Mouse (Mus musculus): Measurements from ENCODE around the gene Col6a4. TPM values are rescaled to one million over a fixed set of nuclear protein-coding genes. Genes with fewer than 3 reads are reported as not detected.

The Col6a4 gene
- total RNA-seq, 2 experiments from 2014 or later, result not detected

- ATAC-seq (replicated peaks; ENCODE audit: low FRiP score, poor library complexity, severe bottlenecking), result no peak
Measured at GRCm38 (mm10) chr9:106077953-106078352, 18.6 kb downstream of the Col6a4 start.

- no peak for ATAC-seq (replicated peaks; ENCODE audit: low FRiP score, poor library complexity, severe bottlenecking)
Measured at GRCm38 (mm10) chr9:106076234-106076633, 20.3 kb downstream of the Col6a4 start.

GRCm38 (mm10) chr9:106073956-106074355, 22.6 kb downstream of the Col6a4 start:
- no peak for ATAC-seq (replicated peaks; ENCODE audit: low FRiP score, poor library complexity, severe bottlenecking)

- no peak for ATAC-seq (replicated peaks; ENCODE audit: low FRiP score, poor library complexity, severe bottlenecking)
Measured at GRCm38 (mm10) chr9:106071651-106072050, 24.9 kb downstream of the Col6a4 start.

DNA sequence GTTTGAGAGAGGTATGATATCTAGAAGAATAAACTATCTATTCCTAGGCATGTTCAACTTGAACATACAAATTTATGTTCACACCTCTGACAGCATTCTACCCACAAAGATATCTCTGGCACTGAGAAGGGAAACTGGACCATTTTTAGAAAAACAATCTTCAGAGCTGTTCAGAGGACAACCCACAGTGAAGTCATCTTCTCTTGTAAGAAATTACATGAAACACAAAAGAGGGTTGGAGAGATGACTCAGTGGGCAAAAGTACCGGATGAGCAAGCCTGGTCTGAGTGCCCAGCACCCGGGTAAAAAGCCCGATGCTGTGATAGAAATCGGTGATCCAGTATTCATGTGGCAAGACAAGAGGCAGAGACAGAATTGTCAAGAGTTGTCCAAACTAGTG, 43.1 kb downstream of the Col6a4 start:
- ATAC-seq (replicated peaks; ENCODE audit: low FRiP score, poor library complexity, severe bottlenecking), result no peak

GRCm38 (mm10) chr9:106043921-106044503, 52.6 kb downstream of the Col6a4 start:
- ATAC-seq (replicated peaks; ENCODE audit: low FRiP score, poor library complexity, severe bottlenecking), result no peak

GRCm38 (mm10) chr9:106039915-106040659, 56.5 kb downstream of the Col6a4 start:
- ATAC-seq (replicated peaks; ENCODE audit: low FRiP score, poor library complexity, severe bottlenecking), result no peak

GRCm38 (mm10) chr9:106039276-106039675, 57.3 kb downstream of the Col6a4 start:
- ATAC-seq (replicated peaks; ENCODE audit: low FRiP score, poor library complexity, severe bottlenecking), result no peak

DNA sequence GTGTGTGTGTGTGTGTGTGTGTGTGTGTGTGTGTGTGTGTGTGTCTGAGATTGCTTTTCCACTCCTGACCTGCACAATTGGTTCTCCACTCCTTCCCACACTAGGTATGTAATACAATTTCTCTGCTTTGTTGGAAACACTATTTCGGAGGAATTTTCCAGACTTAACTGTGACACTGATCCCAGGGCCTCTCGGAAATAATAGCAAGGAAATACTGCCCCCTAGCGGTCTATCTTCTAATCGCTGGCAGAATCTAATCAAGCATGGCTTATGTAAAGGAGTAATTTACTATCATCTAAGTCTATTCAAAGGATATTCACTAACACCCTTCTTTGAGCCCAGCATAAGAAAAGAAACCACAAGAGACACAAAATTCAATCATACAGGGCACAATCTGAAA, 57.7 kb downstream of the Col6a4 start:
- no peak for ATAC-seq (replicated peaks; ENCODE audit: low FRiP score, poor library complexity, severe bottlenecking)

GRCm38 (mm10) chr9:106015666-106016065, 80.9 kb downstream of the Col6a4 start:
- ATAC-seq (replicated peaks; ENCODE audit: low FRiP score, poor library complexity, severe bottlenecking), result no peak

- ATAC-seq (replicated peaks; ENCODE audit: low FRiP score, poor library complexity, severe bottlenecking), result no peak
Measured at GRCm38 (mm10) chr9:106013139-106013538, 83.4 kb downstream of the Col6a4 start.

GRCm38 (mm10) chr9:105997955-105998354, 98.6 kb downstream of the Col6a4 start:
- no peak for ATAC-seq (replicated peaks; ENCODE audit: low FRiP score, poor library complexity, severe bottlenecking)

DNA sequence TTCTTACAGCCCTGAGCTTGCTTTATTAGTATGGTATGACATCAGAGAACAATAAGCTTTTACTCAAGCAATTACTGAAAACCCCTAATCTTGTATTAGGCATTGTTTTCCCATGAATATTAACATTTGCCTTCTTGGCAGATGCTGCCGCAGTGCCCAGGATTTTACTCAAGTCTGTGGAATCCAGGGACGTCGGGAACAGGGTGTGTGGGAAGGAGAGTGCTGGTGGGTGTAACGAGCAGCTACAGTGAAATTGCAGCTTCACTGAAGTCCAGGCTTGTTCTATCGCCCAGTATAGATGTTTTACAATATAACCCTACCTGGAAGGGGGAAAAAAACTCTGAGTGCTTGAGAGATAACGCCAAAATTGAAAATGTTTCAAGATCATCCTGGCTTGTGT, 104.2 kb downstream of the Col6a4 start:
- no peak for ATAC-seq (replicated peaks; ENCODE audit: low FRiP score, poor library complexity, severe bottlenecking)

GRCm38 (mm10) chr9:105990099-105990498, 106.5 kb downstream of the Col6a4 start:
- no peak for ATAC-seq (replicated peaks; ENCODE audit: low FRiP score, poor library complexity, severe bottlenecking)

GRCm38 (mm10) chr9:105989468-105989867, 107.1 kb downstream of the Col6a4 start:
- ATAC-seq (replicated peaks; ENCODE audit: low FRiP score, poor library complexity, severe bottlenecking), result no peak

DNA sequence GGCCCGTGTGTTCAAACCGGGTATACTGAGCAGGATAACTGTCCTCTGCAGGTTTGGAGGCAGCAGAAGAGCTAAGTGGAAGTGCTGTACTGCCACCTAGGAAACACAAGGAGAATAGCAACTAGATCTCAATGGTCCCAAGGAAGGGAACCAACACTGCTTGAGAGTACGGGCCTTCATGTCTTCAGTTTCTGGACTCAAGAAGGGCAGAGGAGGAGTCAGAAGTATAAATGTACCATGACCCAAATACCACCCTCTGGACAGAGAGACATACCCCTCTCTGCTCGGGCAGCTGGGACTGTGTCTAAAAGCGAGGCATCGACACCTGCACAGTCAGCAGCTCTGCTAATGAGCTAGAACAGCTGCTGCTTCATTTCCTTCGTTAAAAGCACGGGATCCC, 108.5 kb downstream of the Col6a4 start:
- ATAC-seq (replicated peaks; ENCODE audit: low FRiP score, poor library complexity, severe bottlenecking), result no peak

GRCm38 (mm10) chr9:105984931-105985519, 111.6 kb downstream of the Col6a4 start:
- no peak for ATAC-seq (replicated peaks; ENCODE audit: low FRiP score, poor library complexity, severe bottlenecking)

- no peak for ATAC-seq (replicated peaks; ENCODE audit: low FRiP score, poor library complexity, severe bottlenecking)
Measured at GRCm38 (mm10) chr9:105978479-105978878, 118.1 kb downstream of the Col6a4 start.

DNA sequence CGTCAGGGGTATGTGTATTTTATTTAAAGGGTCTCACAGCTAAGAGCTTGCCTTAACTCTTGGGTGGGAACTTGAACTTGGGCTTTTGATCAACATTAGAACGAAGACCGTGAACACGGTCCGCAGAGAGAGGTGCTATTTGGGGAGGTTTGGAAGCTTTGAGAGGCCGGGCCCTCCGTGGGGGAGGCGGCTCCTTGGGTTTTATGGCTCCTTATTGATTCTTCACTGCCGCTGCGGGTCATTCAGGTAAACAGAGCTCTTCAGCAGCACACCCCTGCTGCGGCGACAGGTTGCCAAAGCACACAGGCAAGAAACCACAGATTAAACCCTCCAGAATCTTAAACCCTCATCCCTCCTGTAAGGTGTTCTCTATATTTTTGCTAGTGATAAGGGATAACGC, 119.7 kb downstream of the Col6a4 start:
- ATAC-seq (replicated peaks; ENCODE audit: low FRiP score, poor library complexity, severe bottlenecking), result no peak

- no peak for ATAC-seq (replicated peaks; ENCODE audit: low FRiP score, poor library complexity, severe bottlenecking)
Measured at GRCm38 (mm10) chr9:105976314-105976713, 120.3 kb downstream of the Col6a4 start.

DNA sequence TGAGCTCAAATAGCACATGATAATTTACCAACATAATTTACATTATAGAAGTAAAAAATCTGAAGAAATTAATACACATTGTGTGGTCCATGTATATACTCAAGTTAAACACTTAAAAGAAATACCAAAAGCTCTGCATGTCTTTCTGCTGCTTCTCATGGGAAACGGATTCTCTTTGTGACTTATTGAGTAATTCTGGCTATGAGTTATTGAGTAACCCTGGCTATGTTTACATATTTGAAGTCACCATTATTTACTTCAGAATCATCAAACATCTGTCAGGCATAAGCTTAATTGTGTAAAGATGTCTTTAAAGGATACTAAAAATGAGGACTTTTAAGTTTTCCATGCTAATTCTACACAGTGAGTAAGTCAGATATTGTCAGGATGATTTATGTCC, 122.8 kb downstream of the Col6a4 start:
- ATAC-seq (replicated peaks; ENCODE audit: low FRiP score, poor library complexity, severe bottlenecking), result no peak
